Mouse (Mus musculus) CH12.LX (cell line): Measurements from ENCODE around the gene Cpne5. TPM values are rescaled to one million over a fixed set of nuclear protein-coding genes. Genes with fewer than 3 reads are reported as not detected.

Source experiments
- DNase-seq: peaks from one replicate; pipeline ENCODE4 v3.0.0-alpha.2; 2013; ENCODE audit errors: extremely low read depth
- H3K27ac ChIP-seq: 2 replicates; pipeline ENCODE4 v1.5.1; 2012; ENCODE audit warnings: low read depth, mild to moderate bottlenecking, control low read depth, moderate library complexity; ENCODE audit not compliant: insufficient read depth
- H3K27me3 ChIP-seq: replicated peaks from 2 replicates; pipeline ENCODE3; 2012; ENCODE audit warnings: inconsistent platforms
- H3K36me3 ChIP-seq, 2 experiments: replicated peaks in 1 of 2; 2 replicates each; pipeline versions ENCODE3 to v1.6.1; 2012; ENCODE audit warnings: inconsistent platforms in 1 of 2, low read length in 1 of 2, mild to moderate bottlenecking in 1 of 2, mixed read lengths in 1 of 2, moderate library complexity in 1 of 2; ENCODE audit not compliant: control insufficient read depth in 1 of 2, insufficient read depth in 1 of 2
- H3K4me1 ChIP-seq, 2 experiments: 2 replicates each; pipeline ENCODE4 v1.6.1; 2012; ENCODE audit warnings: inconsistent platforms in 1 of 2, moderate library complexity in 1 of 2; ENCODE audit not compliant: insufficient read depth in 2 of 2, control insufficient read depth in 1 of 2
- H3K4me2 ChIP-seq: 2 replicates; pipeline ENCODE4 v1.6.1; 2012; ENCODE audit warnings: low read depth, mild to moderate bottlenecking, control low read depth; ENCODE audit not compliant: poor library complexity, insufficient read depth, severe bottlenecking
- H3K4me3 ChIP-seq, 3 experiments: fragments of 150-350 bp in 1 of 3; sonication (generic) in 1 of 3; replicated peaks in 1 of 3; 2 replicates each; pipeline versions ENCODE3 to v1.5.1; 2011 to 2012; ENCODE audit warnings: low read depth in 2 of 3, low read length in 2 of 3, mild to moderate bottlenecking in 2 of 3, moderate library complexity in 2 of 3, control low read depth in 1 of 3, improper control_type of control experiment in 1 of 3, inconsistent platforms in 1 of 3, mixed read lengths in 1 of 3; ENCODE audit not compliant: poor library complexity in 1 of 3
- H3K79me2 ChIP-seq: replicated peaks from 2 replicates; pipeline ENCODE4 v1.6.1; 2012; ENCODE audit warnings: mild to moderate bottlenecking, moderate library complexity; ENCODE audit not compliant: control insufficient read depth, poor library complexity, insufficient read depth, severe bottlenecking; ENCODE audit errors: extremely low read depth
- H3K9ac ChIP-seq: 2 replicates; pipeline ENCODE4 v1.6.1; 2012; ENCODE audit warnings: low read depth, mild to moderate bottlenecking, control low read depth, moderate library complexity; ENCODE audit not compliant: insufficient read depth
- H3K9me3 ChIP-seq: replicated peaks from 2 replicates; pipeline ENCODE3; 2012; ENCODE audit warnings: low read length, inconsistent platforms, mixed read lengths
- BHLHE40 ChIP-seq: IDR thresholded peaks from 2 replicates; pipeline ENCODE4 v1.6.1; 2011; ENCODE audit warnings: mild to moderate bottlenecking, low read depth, low read length, improper control_type of control experiment
- CHD1 ChIP-seq: IDR thresholded peaks from 2 replicates; pipeline ENCODE4 v1.6.1; 2012; ENCODE audit warnings: low read depth, low read length, improper control_type of control experiment, inconsistent platforms
- CTCF ChIP-seq, 2 experiments: IDR thresholded peaks in 1 of 2; conservative IDR thresholded peaks in 1 of 2; 2 replicates each; pipeline ENCODE4 v1.5.1; 2011 to 2012; ENCODE audit warnings: low read depth in 2 of 2, low read length in 2 of 2, improper control_type of control experiment in 1 of 2, inconsistent platforms in 1 of 2, mild to moderate bottlenecking in 1 of 2, moderate library complexity in 1 of 2
- E2F4 ChIP-seq: IDR thresholded peaks from 2 replicates; pipeline ENCODE4 v1.6.1; 2011; ENCODE audit warnings: low read depth, low read length, improper control_type of control experiment; ENCODE audit not compliant: insufficient replicate concordance
- ELF1 ChIP-seq: IDR thresholded peaks from 2 replicates; pipeline ENCODE4 v1.6.1; 2014; ENCODE audit warnings: low read depth, mild to moderate bottlenecking, inconsistent platforms, low read length, improper control_type of control experiment
- ETS1 ChIP-seq: conservative IDR thresholded peaks from 2 replicates; pipeline ENCODE4 v1.6.1; 2012; ENCODE audit warnings: low read depth, mild to moderate bottlenecking, inconsistent platforms, low read length, improper control_type of control experiment, moderate library complexity
- GABPA ChIP-seq: IDR thresholded peaks from 2 replicates; pipeline ENCODE4 v1.6.1; 2012; ENCODE audit warnings: low read depth, low read length, improper control_type of control experiment, inconsistent platforms; ENCODE audit not compliant: insufficient replicate concordance
- HCFC1 ChIP-seq: IDR thresholded peaks from 2 replicates; pipeline ENCODE4 v1.6.1; 2012; ENCODE audit warnings: low read depth, mild to moderate bottlenecking, inconsistent platforms, low read length, improper control_type of control experiment
- JUND ChIP-seq: conservative IDR thresholded peaks from 2 replicates; pipeline ENCODE4 v1.6.1; 2011; ENCODE audit warnings: low read depth, low read length, improper control_type of control experiment
- KAT2A ChIP-seq: IDR thresholded peaks from 2 replicates; pipeline ENCODE4 v1.6.1; 2012; ENCODE audit warnings: low read length, improper control_type of control experiment, inconsistent platforms; ENCODE audit not compliant: insufficient replicate concordance
- MAFK ChIP-seq: IDR thresholded peaks from 2 replicates; pipeline ENCODE4 v1.6.1; 2011; ENCODE audit warnings: low read length, improper control_type of control experiment; ENCODE audit not compliant: insufficient replicate concordance
- MAZ ChIP-seq: IDR thresholded peaks from 2 replicates; pipeline ENCODE4 v1.6.1; 2012; ENCODE audit warnings: low read depth, mild to moderate bottlenecking, inconsistent platforms, low read length, improper control_type of control experiment, moderate library complexity
- MEF2A ChIP-seq: IDR thresholded peaks from 2 replicates; pipeline ENCODE4 v1.6.1; 2014; ENCODE audit warnings: low read depth, mild to moderate bottlenecking, inconsistent platforms, low read length, improper control_type of control experiment, borderline replicate concordance
- MYC ChIP-seq: IDR thresholded peaks from 2 replicates; pipeline ENCODE4 v1.6.1; 2011; ENCODE audit warnings: low read depth, mild to moderate bottlenecking, improper control_type of control experiment, low read length
- POLR2A ChIP-seq: IDR thresholded peaks from 2 replicates; pipeline ENCODE4 v1.6.1; 2011; ENCODE audit warnings: low read depth, mild to moderate bottlenecking, improper control_type of control experiment, low read length
- POLR2AphosphoS2 ChIP-seq: IDR thresholded peaks from 2 replicates; pipeline ENCODE4 v1.6.1; 2011; ENCODE audit warnings: low read depth, low read length, improper control_type of control experiment
- RAD21 ChIP-seq: IDR thresholded peaks from 2 replicates; pipeline ENCODE4 v1.6.1; 2011; ENCODE audit warnings: low read depth, mild to moderate bottlenecking, low read length, improper control_type of control experiment, moderate library complexity
- TBP ChIP-seq: conservative IDR thresholded peaks from 2 replicates; pipeline ENCODE4 v1.6.1; 2011; ENCODE audit warnings: low read depth, low read length, improper control_type of control experiment
- TCF12 ChIP-seq: IDR thresholded peaks from 2 replicates; pipeline ENCODE4 v1.6.1; 2014; ENCODE audit warnings: low read depth, mild to moderate bottlenecking, inconsistent platforms, low read length, improper control_type of control experiment
- USF1 ChIP-seq: IDR thresholded peaks from 2 replicates; pipeline ENCODE4 v1.6.1; 2014; ENCODE audit warnings: low read depth, mild to moderate bottlenecking, inconsistent platforms, low read length, improper control_type of control experiment
- ZKSCAN1 ChIP-seq: IDR thresholded peaks from 2 replicates; pipeline ENCODE4 v1.6.1; 2012; ENCODE audit warnings: low read depth, inconsistent platforms, low read length, improper control_type of control experiment, borderline replicate concordance
- ZMIZ1 ChIP-seq: IDR thresholded peaks from 2 replicates; pipeline ENCODE4 v1.6.1; 2012; ENCODE audit warnings: low read depth, mild to moderate bottlenecking, inconsistent platforms, low read length, improper control_type of control experiment
- dilution Hi-C: fragments of 300-500 bp; cut with MboI; formaldehyde crosslinking; loops from 2 replicates; pipeline ENCODE4 v1.14.3; 2020; ENCODE audit warnings: low sequenced_read_pairs; ENCODE audit not compliant: extremely low pct_unique_long_range_greater_than_20kb, extremely low pct_ligation_motif_present
- in situ Hi-C: fragments of 300-500 bp; cut with MboI; formaldehyde crosslinking; loops from 3 replicates; pipeline ENCODE4 v1.14.3; 2019; ENCODE audit warnings: low sequenced_read_pairs, low pct_ligation_motif_present, low pct_unique_long_range_greater_than_20kb, mixed read lengths
- polyA plus RNA-seq: library from polyadenylated mRNA; unstranded; fragments of >175 nt; gene quantifications from 2 replicates; pipeline ENCODE4 v1.2.1, GENCODE M21; 2012; ENCODE audit warnings: low read depth; ENCODE audit not compliant: insufficient read length
- total RNA-seq, 2 experiments: library from RNA; depleted of rRNA; stranded (reverse); fragments of 300-350 nt in 1 of 2; fragments of >200 nt in 1 of 2; gene quantifications; 2 replicates each; pipeline ENCODE4 v1.2.3; 2012 to 2014

Gene Cpne5
- total and polyA plus RNA-seq, 3 experiments = 0.68 to 1.9 (median 1.3) TPM

GRCm38 (mm10) chr17:29156866-29157265, 81.1 kb downstream of the Cpne5 start:
- Histone ChIP-seq H3K79me2 (no peaks in the 10 kb centered on the region), H3K4me2 (no peak overlapping the region), H3K27ac (no peak overlapping the region), H3K4me3 (no peak overlapping the region), H3K27me3 (no peaks in the 10 kb centered on the region), H3K4me1 (peaks cover 5 to 27% of the 10 kb centered on the region in 2 experiments; a peak in 3 of 4 replicates), H3K9me3 (peaks cover 9% of the 10 kb centered on the region), H3K36me3 (no peaks in the 10 kb centered on the region)
- DNase-seq = no peak
- dilution Hi-C loops = no loop called here
- in situ Hi-C loops = no loop called here
- no peak for TF ChIP-seq ZKSCAN1
- TF ChIP-seq BHLHE40 = no peak
- TF ChIP-seq ELF1 = no peak
- no peak for TF ChIP-seq E2F4
- no peak for TF ChIP-seq POLR2A
- TF ChIP-seq ZMIZ1 = no peak
- no peak for TF ChIP-seq MEF2A
- TF ChIP-seq HCFC1 = no peak
- TF ChIP-seq JUND = no peak
- TF ChIP-seq TBP = no peak
- no peak for TF ChIP-seq CHD1
- TF ChIP-seq MAZ = no peak
- TF ChIP-seq MYC = no peak
- no peak for TF ChIP-seq GABPA
- TF ChIP-seq TCF12 = no peak
- no peak for TF ChIP-seq CTCF (conservative IDR thresholded peaks at IDR 0.05 in 1 of 2, IDR thresholded peaks at IDR 0.05 in 1 of 2; ENCODE audit: low read depth in 2 of 2, low read length in 2 of 2)
- TF ChIP-seq KAT2A = no peak
- TF ChIP-seq USF1 = no peak
- TF ChIP-seq, all 38 proteins: peak for 0
- no peak overlapping the region for H3K9ac ChIP-seq

- TF ChIP-seq HCFC1 (no peak), MAZ (no peak), MEF2A (no peak), RAD21 (no peak), ETS1 (no peak), MAFK (no peak), POLR2AphosphoS2 (no peak), CTCF (conservative IDR thresholded peaks at IDR 0.05 in 1 of 2, IDR thresholded peaks at IDR 0.05 in 1 of 2; ENCODE audit: low read depth in 2 of 2, low read length in 2 of 2) (no peak)
- no peaks in the 10 kb centered on the region for H3K79me2 ChIP-seq
- H3K27ac ChIP-seq = no peak overlapping the region
- H3K27me3 ChIP-seq = no peaks in the 10 kb centered on the region
- peaks cover 5% of the 10 kb centered on the region for H3K9me3 ChIP-seq
- in situ Hi-C loops (no loop called here), dilution Hi-C loops (no loop called here)
- no peak overlapping the region for H3K9ac ChIP-seq
- no peaks in the 10 kb centered on the region for H3K36me3 ChIP-seq
- H3K4me3 ChIP-seq = no peak overlapping the region
- no peak overlapping the region for H3K4me2 ChIP-seq
- H3K4me1 ChIP-seq = peaks cover 5 to 27% of the 10 kb centered on the region in 2 experiments; a peak in 3 of 4 replicates
- DNase-seq = no peak
Measured at GRCm38 (mm10) chr17:29156396-29156795, 81.6 kb downstream of the Cpne5 start.
